Mouse (Mus musculus): ENCODE measurements around the gene Tmem41b. TPM values are rescaled to one million over a fixed set of nuclear protein-coding genes. Genes with fewer than 3 reads are reported as not detected.

Tmem41b gene
- total and polyA plus RNA-seq, 3 experiments = 22.7 to 105 (median 68.5) TPM

DNA sequence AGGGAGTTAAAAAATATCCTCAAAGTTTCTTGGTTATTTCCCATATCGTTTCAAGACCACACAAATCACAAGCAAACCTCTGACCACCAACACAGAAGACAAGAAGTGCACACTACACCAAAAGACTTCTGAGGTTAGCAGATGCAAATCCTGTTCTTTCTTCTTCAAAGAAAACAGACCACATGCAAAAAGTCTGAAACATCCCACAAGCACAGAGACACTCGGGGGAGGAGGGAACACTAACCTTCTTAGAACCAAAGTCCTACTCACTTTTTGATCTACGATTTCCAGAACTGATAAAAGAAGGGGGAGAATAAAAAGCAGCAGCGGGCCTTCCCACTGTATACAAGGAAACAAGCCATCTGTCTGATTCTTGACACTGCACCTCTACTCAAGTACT is 35.4 kb downstream of the Tmem41b start:
- H3K4me1 ChIP-seq (ENCODE audit: insufficient read depth, low read depth, low read length) = peaks cover 17% of the 10 kb centered on the region
- TF ChIP-seq POLR2AphosphoS5 (IDR thresholded peaks at IDR 0.05; ENCODE audit: insufficient replicate concordance, low read depth, low read length) = no peak
- no peak for TF ChIP-seq GATA1 (IDR thresholded peaks at IDR 0.05; ENCODE audit: borderline replicate concordance, low read length)
- no peak for TF ChIP-seq CTCF (IDR thresholded peaks at IDR 0.05; ENCODE audit: low read depth, low read length)
- H3K27me3 ChIP-seq (ENCODE audit: insufficient read depth, low read length) = no peaks in the 10 kb centered on the region
- DNase-seq (ENCODE audit: low spot score) (no peak), ATAC-seq (ENCODE audit: extremely low read depth, insufficient number of reproducible peaks, low FRiP score, poor library complexity, severe bottlenecking) (no peak)
- no peak overlapping the region for H3K4me3 ChIP-seq (ENCODE audit: low read depth, low read length)
- H3K36me3 ChIP-seq (replicated peaks) = peaks cover 3% of the 10 kb centered on the region
- H3K9me3 ChIP-seq (replicated peaks) = no peaks in the 10 kb centered on the region

GRCm38 (mm10) chr7:109944421-109945034 is 42.2 kb downstream of the Tmem41b start:
- peaks cover 7% of the 10 kb centered on the region for H3K4me1 ChIP-seq (ENCODE audit: insufficient read depth, low read depth, low read length)
- no peaks in the 10 kb centered on the region for H3K9me3 ChIP-seq (replicated peaks)
- peaks cover 22% of the 10 kb centered on the region for H3K36me3 ChIP-seq (replicated peaks)
- TF ChIP-seq POLR2AphosphoS5 (IDR thresholded peaks at IDR 0.05; ENCODE audit: insufficient replicate concordance, low read depth, low read length) (no peak), GATA2 (IDR thresholded peaks at IDR 0.05; ENCODE audit: borderline replicate concordance, low read depth, low read length) (no peak), TAL1 (conservative IDR thresholded peaks at IDR 0.05; ENCODE audit: low read depth, low read length) (no peak), CTCF (IDR thresholded peaks at IDR 0.05; ENCODE audit: low read depth, low read length) (no peak), GATA1 (IDR thresholded peaks at IDR 0.05; ENCODE audit: borderline replicate concordance, low read length) (no peak)
- ATAC-seq (ENCODE audit: extremely low read depth, insufficient number of reproducible peaks, low FRiP score, poor library complexity, severe bottlenecking) = no peak
- DNase-seq (ENCODE audit: low spot score) = no peak
- no peaks in the 10 kb centered on the region for H3K27me3 ChIP-seq (ENCODE audit: insufficient read depth, low read length)
- H3K4me3 ChIP-seq (ENCODE audit: low read depth, low read length) = no peak overlapping the region

DNA sequence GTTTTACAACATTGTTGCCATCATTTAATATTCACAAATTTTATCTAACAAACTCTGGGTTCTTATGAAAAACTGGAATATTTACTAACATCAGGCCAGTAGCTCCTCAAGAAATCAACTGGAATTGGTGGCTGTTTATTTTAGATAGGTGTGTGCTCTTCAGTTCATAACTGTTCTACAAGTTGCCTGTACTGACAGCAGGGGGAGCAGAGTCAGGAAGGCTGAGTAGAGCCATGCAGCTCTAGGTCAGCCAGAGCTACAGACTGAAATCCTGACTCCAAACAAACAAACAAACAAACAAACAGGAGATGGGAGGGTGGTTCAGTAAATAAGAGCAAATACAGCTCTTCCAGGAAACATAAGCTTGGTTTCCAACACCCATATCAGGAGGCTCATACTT is 57.1 kb downstream of the Tmem41b start:
- H3K9me3 ChIP-seq (replicated peaks) = no peaks in the 10 kb centered on the region
- DNase-seq (ENCODE audit: low spot score) (no peak), ATAC-seq (ENCODE audit: extremely low read depth, insufficient number of reproducible peaks, low FRiP score, poor library complexity, severe bottlenecking) (no peak)
- TF ChIP-seq GATA2 (IDR thresholded peaks at IDR 0.05; ENCODE audit: borderline replicate concordance, low read depth, low read length) = no peak
- no peak for TF ChIP-seq CTCF (IDR thresholded peaks at IDR 0.05; ENCODE audit: low read depth, low read length)
- no peak for TF ChIP-seq GATA1 (IDR thresholded peaks at IDR 0.05; ENCODE audit: borderline replicate concordance, low read length)
- no peak for TF ChIP-seq TAL1 (conservative IDR thresholded peaks at IDR 0.05; ENCODE audit: low read depth, low read length)
- TF ChIP-seq POLR2AphosphoS5 (IDR thresholded peaks at IDR 0.05; ENCODE audit: insufficient replicate concordance, low read depth, low read length) = no peak
- no peak overlapping the region for H3K4me3 ChIP-seq (ENCODE audit: low read depth, low read length)
- H3K36me3 ChIP-seq (replicated peaks) = peaks cover 75% of the 10 kb centered on the region
- no peaks in the 10 kb centered on the region for H3K4me1 ChIP-seq (ENCODE audit: insufficient read depth, low read depth, low read length)
- no peaks in the 10 kb centered on the region for H3K27me3 ChIP-seq (ENCODE audit: insufficient read depth, low read length)

GRCm38 (mm10) chr7:109928365-109928764 is 58.4 kb downstream of the Tmem41b start:
- no peak for DNase-seq (ENCODE audit: low spot score)
- no peak for ATAC-seq (ENCODE audit: extremely low read depth, insufficient number of reproducible peaks, low FRiP score, poor library complexity, severe bottlenecking)
- Histone ChIP-seq H3K9me3 (replicated peaks) (no peaks in the 10 kb centered on the region), H3K27me3 (ENCODE audit: insufficient read depth, low read length) (no peaks in the 10 kb centered on the region), H3K4me3 (ENCODE audit: low read depth, low read length) (no peak overlapping the region), H3K4me1 (ENCODE audit: insufficient read depth, low read depth, low read length) (no peaks in the 10 kb centered on the region), H3K36me3 (replicated peaks) (peaks cover 73% of the 10 kb centered on the region)
- TF ChIP-seq CTCF (IDR thresholded peaks at IDR 0.05; ENCODE audit: low read depth, low read length) = no peak
- TF ChIP-seq GATA2 (IDR thresholded peaks at IDR 0.05; ENCODE audit: borderline replicate concordance, low read depth, low read length) = no peak
- TF ChIP-seq TAL1 (conservative IDR thresholded peaks at IDR 0.05; ENCODE audit: low read depth, low read length) = no peak
- no peak for TF ChIP-seq POLR2AphosphoS5 (IDR thresholded peaks at IDR 0.05; ENCODE audit: insufficient replicate concordance, low read depth, low read length)
- no peak for TF ChIP-seq GATA1 (IDR thresholded peaks at IDR 0.05; ENCODE audit: borderline replicate concordance, low read length)

- no peaks in the 10 kb centered on the region for H3K9me3 ChIP-seq (replicated peaks)
- DNase-seq (ENCODE audit: low spot score) (no peak), ATAC-seq (ENCODE audit: extremely low read depth, insufficient number of reproducible peaks, low FRiP score, poor library complexity, severe bottlenecking) (no peak)
- no peak for TF ChIP-seq GATA2 (IDR thresholded peaks at IDR 0.05; ENCODE audit: borderline replicate concordance, low read depth, low read length)
- TF ChIP-seq TAL1 (conservative IDR thresholded peaks at IDR 0.05; ENCODE audit: low read depth, low read length) = no peak
- TF ChIP-seq CTCF (IDR thresholded peaks at IDR 0.05; ENCODE audit: low read depth, low read length) = no peak
- TF ChIP-seq POLR2AphosphoS5 (IDR thresholded peaks at IDR 0.05; ENCODE audit: insufficient replicate concordance, low read depth, low read length) = no peak
- TF ChIP-seq GATA1 (IDR thresholded peaks at IDR 0.05; ENCODE audit: borderline replicate concordance, low read length) = no peak
- no peak overlapping the region for H3K4me3 ChIP-seq (ENCODE audit: low read depth, low read length)
- no peaks in the 10 kb centered on the region for H3K27me3 ChIP-seq (ENCODE audit: insufficient read depth, low read length)
- H3K4me1 ChIP-seq (ENCODE audit: insufficient read depth, low read depth, low read length) = peaks cover 4% of the 10 kb centered on the region; the same call in 1 of the 2 replicates
- peaks cover 75% of the 10 kb centered on the region for H3K36me3 ChIP-seq (replicated peaks)
These were observed 61.8 kb downstream of the Tmem41b start for GRCm38 (mm10) chr7:109924965-109925364.

DNA sequence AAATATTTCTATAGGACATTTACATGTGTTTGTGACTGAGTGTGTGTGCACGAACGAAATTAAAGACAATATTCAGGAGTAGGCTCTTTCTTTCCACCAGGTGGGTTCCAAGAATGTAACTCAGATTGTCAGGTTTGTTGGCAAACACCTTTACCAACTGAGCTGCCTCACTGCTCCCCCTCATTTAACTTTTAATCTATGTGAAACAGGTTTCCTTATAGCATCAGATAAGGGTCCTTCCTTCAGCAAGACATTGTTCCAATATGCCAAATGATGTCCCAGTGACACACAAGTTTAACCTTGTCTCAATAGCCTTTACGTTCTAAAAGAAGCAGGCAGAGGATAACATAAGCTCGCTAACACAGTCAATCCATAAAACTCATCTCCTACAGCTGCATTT is 63.8 kb downstream of the Tmem41b start:
- DNase-seq (ENCODE audit: low spot score) = no peak
- peaks cover 81% of the 10 kb centered on the region for H3K36me3 ChIP-seq (replicated peaks)
- no peak for TF ChIP-seq GATA2 (IDR thresholded peaks at IDR 0.05; ENCODE audit: borderline replicate concordance, low read depth, low read length)
- TF ChIP-seq POLR2AphosphoS5 (IDR thresholded peaks at IDR 0.05; ENCODE audit: insufficient replicate concordance, low read depth, low read length) = no peak
- TF ChIP-seq CTCF (IDR thresholded peaks at IDR 0.05; ENCODE audit: low read depth, low read length) = no peak

More for the DNA sequence above, 63.8 kb downstream of the Tmem41b start:
- no peak for ATAC-seq (ENCODE audit: extremely low read depth, insufficient number of reproducible peaks, low FRiP score, poor library complexity, severe bottlenecking)
- H3K27me3 ChIP-seq (ENCODE audit: insufficient read depth, low read length) = no peaks in the 10 kb centered on the region
- no peaks in the 10 kb centered on the region for H3K9me3 ChIP-seq (replicated peaks)
- H3K4me1 ChIP-seq (ENCODE audit: insufficient read depth, low read depth, low read length) = peaks cover 9% of the 10 kb centered on the region; the same call in 1 of the 2 replicates
- H3K4me3 ChIP-seq (ENCODE audit: low read depth, low read length) = no peak overlapping the region

Other genes with a start within 250 kb of the Tmem41b start
- 70.7 and 77.9 TPM in 2 replicates for gene Tmem9b, start 234.1 kb downstream of the Tmem41b start, total RNA-seq (2014; fragmentation: Nextera tagmentation)
- 88.0 and 88.6 TPM in 2 replicates for gene Tmem9b, start 234.1 kb downstream of the Tmem41b start, total RNA-seq (2017)
- 4.9 and 7.7 TPM in 2 replicates for gene Tmem9b, start 234.1 kb downstream of the Tmem41b start, polyA plus RNA-seq (2012)
- not detected in 2 replicates for gene Nrip3, start 204.9 kb downstream of the Tmem41b start, total RNA-seq (2014; fragmentation: Nextera tagmentation)
- 0.52 and 0.55 TPM in 2 replicates for gene Nrip3, start 204.9 kb downstream of the Tmem41b start, total RNA-seq (2017)
- not detected in 2 replicates for gene Nrip3, start 204.9 kb downstream of the Tmem41b start, polyA plus RNA-seq (2012)
- gene Scube2, start 121.2 kb downstream of the Tmem41b start, total RNA-seq (2014; fragmentation: Nextera tagmentation) = 10.3 and 11.1 TPM in 2 replicates
- 3.0 and 3.1 TPM in 2 replicates for gene Scube2, start 121.2 kb downstream of the Tmem41b start, total RNA-seq (2017)
- 0.20 TPM in 2 replicates for gene Scube2, start 121.2 kb downstream of the Tmem41b start, polyA plus RNA-seq (2012)
- gene Dennd5a, start 26.5 kb downstream of the Tmem41b start, total RNA-seq (2014; fragmentation: Nextera tagmentation) = 117 and 131 TPM in 2 replicates
- 70.4 and 74.8 TPM in 2 replicates for gene Dennd5a, start 26.5 kb downstream of the Tmem41b start, total RNA-seq (2017)
- 9.2 and 10.1 TPM in 2 replicates for gene Dennd5a, start 26.5 kb downstream of the Tmem41b start, polyA plus RNA-seq (2012)
- 98.0 and 100 TPM in 2 replicates for gene Ipo7, start 31.3 kb upstream of the Tmem41b start, total RNA-seq (2014; fragmentation: Nextera tagmentation)
- gene Ipo7, start 31.3 kb upstream of the Tmem41b start, total RNA-seq (2017) = 129 and 157 TPM in 2 replicates
- gene Ipo7, start 31.3 kb upstream of the Tmem41b start, polyA plus RNA-seq (2012) = 69.2 and 78.3 TPM in 2 replicates
- gene Zfp143, start 74.3 kb upstream of the Tmem41b start, total RNA-seq (2014; fragmentation: Nextera tagmentation) = 31.1 and 53.8 TPM in 2 replicates
- 34.8 and 36.7 TPM in 2 replicates for gene Zfp143, start 74.3 kb upstream of the Tmem41b start, total RNA-seq (2017)
- gene Zfp143, start 74.3 kb upstream of the Tmem41b start, polyA plus RNA-seq (2012) = 1.4 and 1.6 TPM in 2 replicates
- 82.1 and 86.6 TPM in 2 replicates for gene Wee1, start 135.1 kb upstream of the Tmem41b start, total RNA-seq (2014; fragmentation: Nextera tagmentation)
- gene Wee1, start 135.1 kb upstream of the Tmem41b start, total RNA-seq (2017) = 21.3 TPM in 2 replicates
- 32.7 and 39.4 TPM in 2 replicates for gene Wee1, start 135.1 kb upstream of the Tmem41b start, polyA plus RNA-seq (2012)
- gene Swap70, start 234.8 kb upstream of the Tmem41b start, total RNA-seq (2014; fragmentation: Nextera tagmentation) = 78.3 and 93.9 TPM in 2 replicates
- gene Swap70, start 234.8 kb upstream of the Tmem41b start, total RNA-seq (2017) = 201 and 233 TPM in 2 replicates
- 50.4 and 56.0 TPM in 2 replicates for gene Swap70, start 234.8 kb upstream of the Tmem41b start, polyA plus RNA-seq (2012)

All from G1E (cell line).